Mouse (Mus musculus) urinary bladder, postnatal 0 days (tissue): ENCODE data around the gene Numb. TPM values are rescaled to one million over a fixed set of nuclear protein-coding genes. Genes with fewer than 3 reads are reported as not detected.

Experiments
- polyA plus RNA-seq: library from polyadenylated mRNA; unstranded; fragments of >200 nt; fragmentation: Nextera tagmentation; extraction: Ambion mirVana; gene quantifications from 2 replicates; pipeline ENCODE4 v1.2.1, GENCODE M21; 2015

The Numb gene
- polyA plus RNA-seq: 16.8 and 23.8 TPM in 2 replicates

GRCm38 (mm10) chr12:83921535-83922381, at the start of gene Numb:
Numb (minus strand) TSS chr12:83921934.

GRCm38 (mm10) chr12:83950493-83950839, 28.7 kb upstream of the Numb start, which contains the start of gene Riox1:
Riox1 (plus strand) TSS chr12:83950608.

GRCm38 (mm10) chr12:83763311-83764043, 158.3 kb downstream of the Numb start, which contains the start of gene Papln:
Papln (plus strand) TSS chr12:83763634.

Other genes starting within 250 kb of the Numb start
- 57.8 and 61.9 TPM in 2 replicates for gene Psen1, start 233.8 kb downstream of the Numb start, polyA plus RNA-seq
- 1.3 and 1.9 TPM in 2 replicates for gene Papln, start 158.3 kb downstream of the Numb start, polyA plus RNA-seq
- 5.7 and 5.8 TPM in 2 replicates for gene Riox1, start 28.7 kb upstream of the Numb start, polyA plus RNA-seq
- not detected in 2 replicates for gene Heatr4, start 62.9 kb upstream of the Numb start, polyA plus RNA-seq
- gene Acot2, start 65.9 kb upstream of the Numb start, polyA plus RNA-seq: 22.6 and 24.8 TPM in 2 replicates
- 23.0 and 24.4 TPM in 2 replicates for gene Acot1, start 87.6 kb upstream of the Numb start, polyA plus RNA-seq
- 0.44 and 0.48 TPM in 2 replicates for gene Acot4, start 116.4 kb upstream of the Numb start, polyA plus RNA-seq
- gene Gm49366, start 117.0 kb upstream of the Numb start, polyA plus RNA-seq: not detected in 2 replicates
- gene Acot3, start 130.2 kb upstream of the Numb start, polyA plus RNA-seq: not detected in 2 replicates
- gene Acot5, start 147.4 kb upstream of the Numb start, polyA plus RNA-seq: not detected in 2 replicates
- gene Acot6, start 178.7 kb upstream of the Numb start, polyA plus RNA-seq: 1.3 and 1.5 TPM in 2 replicates
- 2.4 and 3.5 TPM in 2 replicates for gene Dnal1, start 192.4 kb upstream of the Numb start, polyA plus RNA-seq
- gene Pnma1, start 226.6 kb upstream of the Numb start, polyA plus RNA-seq: 0.51 and 0.80 TPM in 2 replicates